Mouse (Mus musculus): ENCODE data around the gene Zbtb17.

Zbtb17 gene

DNA sequence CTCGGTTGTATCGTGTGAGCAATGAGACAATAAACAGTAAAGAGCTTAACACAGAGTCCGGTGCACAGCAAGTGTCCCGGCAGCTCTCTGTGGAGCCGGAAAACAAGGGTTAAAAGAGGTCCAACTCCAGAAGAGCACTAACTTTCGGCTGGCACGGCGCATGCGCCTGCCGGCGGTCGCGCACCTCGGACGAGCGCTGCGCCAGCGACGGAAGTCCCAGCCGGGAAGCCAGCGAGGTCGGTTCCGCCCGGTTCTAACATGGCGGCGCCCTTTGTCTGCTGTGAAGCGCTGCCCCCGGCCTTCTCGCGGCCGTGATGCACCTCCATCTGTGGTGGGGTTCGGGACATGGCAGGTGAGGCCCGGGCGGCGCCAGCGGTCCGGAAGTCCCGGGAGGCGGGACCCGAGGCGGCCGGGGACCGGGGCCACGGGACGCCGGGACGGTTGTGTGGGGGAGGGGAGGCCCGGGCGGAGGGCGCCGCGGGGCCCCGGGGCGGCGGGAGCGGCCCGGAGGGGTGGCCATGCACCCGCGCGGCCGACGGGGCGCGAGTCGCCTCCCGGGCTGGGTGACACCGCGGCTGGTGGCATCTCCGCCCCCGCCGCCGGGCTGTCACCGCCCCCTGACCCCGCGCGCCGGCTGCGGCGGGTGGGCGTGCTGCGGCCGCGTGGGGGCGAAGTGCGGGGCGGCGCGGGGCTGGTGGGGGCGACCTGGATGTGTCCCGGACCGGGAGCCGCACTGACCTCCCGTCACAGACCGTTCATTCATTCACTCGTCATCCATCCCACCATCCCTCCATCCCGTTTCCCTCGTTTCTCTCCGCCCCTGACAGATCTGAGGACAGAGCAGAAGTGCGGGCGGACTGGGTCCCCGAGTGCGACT is at the start of gene Zbtb17:
Gene Zbtb17, plus strand, starts transcription at position 204 of the 877 bp plus-strand sequence.
- peak; percentile 91 for DNase-seq (ENCODE audit: low read depth, low spot score)

GRCm38 (mm10) chr4:141394751-141395150 is 49.7 kb upstream of the Zbtb17 start:
- DNase-seq (ENCODE audit: low read depth, low spot score): no peak

- no peak for DNase-seq (ENCODE audit: low read depth, low spot score)
These were observed 46.6 kb upstream of the Zbtb17 start for GRCm38 (mm10) chr4:141397861-141398260.

- peak; percentile 28 for DNase-seq (ENCODE audit: low read depth, low spot score)
These were observed 45.9 kb upstream of the Zbtb17 start, which contains the start of gene Clcnka for GRCm38 (mm10) chr4:141398545-141398944. TSS of gene Clcnka (minus strand) at chr4:141398724.

DNA sequence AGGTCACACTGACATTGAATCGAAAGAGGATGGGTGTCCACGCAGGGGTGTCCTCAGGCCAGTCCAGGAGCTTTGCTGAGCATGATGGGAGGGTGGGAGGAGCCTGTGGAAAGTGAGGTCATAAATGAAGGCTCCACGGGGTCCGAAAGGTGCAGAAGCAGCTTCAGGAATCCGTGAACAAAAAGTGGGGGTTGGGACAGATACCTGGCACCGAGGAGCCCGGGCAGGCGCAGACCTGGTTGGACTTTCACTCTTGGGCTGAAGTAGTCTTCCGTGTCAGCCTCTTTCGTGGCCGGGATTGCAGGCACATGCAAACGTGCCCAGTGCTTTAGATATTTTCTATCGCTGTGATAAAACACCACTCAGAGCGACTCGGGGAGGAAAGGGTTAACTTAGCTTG is 44.3 kb upstream of the Zbtb17 start:
- no peak for DNase-seq (ENCODE audit: low read depth, low spot score)

- DNase-seq (ENCODE audit: low read depth, low spot score): peak; percentile 81
These were observed 39.7 kb upstream of the Zbtb17 start for GRCm38 (mm10) chr4:141404518-141405313.

- DNase-seq (ENCODE audit: low read depth, low spot score): no peak
These were observed 39.2 kb upstream of the Zbtb17 start for GRCm38 (mm10) chr4:141405314-141405622.

DNA sequence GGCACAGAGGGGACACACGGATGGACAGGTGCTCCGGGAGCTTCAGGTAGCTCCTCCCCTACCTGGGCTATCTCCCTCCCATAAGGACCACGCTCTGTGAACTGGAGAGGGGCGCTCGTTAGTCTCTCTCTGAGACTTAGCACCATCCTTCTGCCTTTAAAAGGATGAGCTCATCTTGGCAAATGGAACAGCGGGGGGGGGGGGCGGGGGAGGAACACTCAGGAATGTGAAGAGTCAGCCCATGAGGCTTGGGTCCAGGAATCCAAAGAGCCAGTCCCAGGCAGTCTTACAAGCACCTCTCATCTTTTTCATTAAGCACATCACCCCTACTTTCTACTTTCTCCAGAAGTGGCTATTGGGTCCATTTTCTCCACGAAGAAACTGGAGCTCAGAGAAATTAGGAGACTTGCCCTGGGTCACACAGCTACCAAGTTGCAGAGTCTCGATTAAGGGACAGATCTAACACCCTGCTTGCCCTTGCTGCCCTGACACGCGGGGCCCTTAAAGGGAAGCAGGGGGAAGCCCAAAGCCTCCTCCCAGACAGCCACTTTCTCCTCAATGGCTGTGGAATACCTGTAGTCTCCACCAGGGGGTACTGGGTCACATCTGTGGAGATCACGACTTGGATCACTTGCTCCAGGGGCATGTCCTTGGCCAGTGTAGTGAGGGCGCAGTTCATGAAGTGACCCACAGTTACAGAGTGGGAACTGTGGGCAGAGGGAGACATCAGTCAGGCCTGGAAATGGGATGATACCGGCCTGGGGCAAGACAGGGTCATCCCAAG is 37.7 kb upstream of the Zbtb17 start:
- no peak for DNase-seq (ENCODE audit: low read depth, low spot score)

DNA sequence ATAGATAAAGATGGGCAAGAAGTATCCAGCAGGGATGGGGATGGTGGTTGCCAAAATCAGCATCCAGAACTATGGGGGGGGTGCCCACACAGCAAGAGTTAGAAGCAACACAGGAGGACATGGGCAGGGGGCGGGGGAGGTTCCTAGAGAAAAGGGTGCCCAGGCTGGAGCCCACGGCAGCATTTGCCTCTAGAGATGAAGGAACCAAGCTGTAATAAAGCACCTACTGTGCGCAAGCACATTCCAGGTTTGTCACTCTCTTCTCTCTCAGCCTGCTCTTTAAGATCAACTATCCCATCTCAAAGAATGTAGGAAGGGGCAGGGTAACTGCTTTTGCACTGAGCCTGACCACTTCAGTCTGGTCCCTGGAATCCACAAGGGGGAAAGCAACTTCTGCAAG is 35.9 kb upstream of the Zbtb17 start:
- DNase-seq (ENCODE audit: low read depth, low spot score): no peak

- no peak for DNase-seq (ENCODE audit: low read depth, low spot score)
These were observed 32.9 kb upstream of the Zbtb17 start for GRCm38 (mm10) chr4:141411430-141411992.

GRCm38 (mm10) chr4:141415924-141416323 is 28.5 kb upstream of the Zbtb17 start, which contains the start of gene Clcnkb:
TSS of gene Clcnkb (minus strand) at chr4:141416014.
- no peak for DNase-seq (ENCODE audit: low read depth, low spot score)

GRCm38 (mm10) chr4:141419398-141420191 is 24.9 kb upstream of the Zbtb17 start:
- DNase-seq (ENCODE audit: low read depth, low spot score): no peak

GRCm38 (mm10) chr4:141420192-141420829 is 24.1 kb upstream of the Zbtb17 start, which contains the start of gene Hspb7:
TSS of gene Hspb7 (plus strand) at chr4:141420779.
- no peak for DNase-seq (ENCODE audit: low read depth, low spot score)

DNA sequence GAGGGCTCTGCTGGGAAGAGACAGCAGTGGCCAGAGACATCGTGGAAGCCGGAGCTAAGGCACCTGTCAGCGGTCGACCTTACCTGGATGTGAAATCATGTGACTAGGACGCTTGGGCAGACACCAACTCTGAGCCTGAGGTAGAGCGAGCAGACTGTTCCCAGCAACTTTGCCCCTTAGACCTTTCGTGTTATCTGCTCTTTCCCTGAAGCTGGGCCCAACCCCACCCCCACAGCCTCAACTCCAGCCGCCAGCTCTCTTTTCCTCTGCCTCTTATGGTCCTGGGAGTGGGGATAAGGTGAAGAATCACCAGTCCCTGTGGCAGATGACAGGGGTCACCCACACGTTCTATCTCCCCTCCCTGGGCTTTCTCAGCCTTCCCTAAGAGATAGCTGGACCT is 23.6 kb upstream of the Zbtb17 start:
- DNase-seq (ENCODE audit: low read depth, low spot score): no peak

- DNase-seq (ENCODE audit: low read depth, low spot score): no peak
These were observed 23.0 kb upstream of the Zbtb17 start for GRCm38 (mm10) chr4:141421423-141421822.

- no peak for DNase-seq (ENCODE audit: low read depth, low spot score)
These were observed 21.6 kb upstream of the Zbtb17 start for GRCm38 (mm10) chr4:141422841-141423240.

DNA sequence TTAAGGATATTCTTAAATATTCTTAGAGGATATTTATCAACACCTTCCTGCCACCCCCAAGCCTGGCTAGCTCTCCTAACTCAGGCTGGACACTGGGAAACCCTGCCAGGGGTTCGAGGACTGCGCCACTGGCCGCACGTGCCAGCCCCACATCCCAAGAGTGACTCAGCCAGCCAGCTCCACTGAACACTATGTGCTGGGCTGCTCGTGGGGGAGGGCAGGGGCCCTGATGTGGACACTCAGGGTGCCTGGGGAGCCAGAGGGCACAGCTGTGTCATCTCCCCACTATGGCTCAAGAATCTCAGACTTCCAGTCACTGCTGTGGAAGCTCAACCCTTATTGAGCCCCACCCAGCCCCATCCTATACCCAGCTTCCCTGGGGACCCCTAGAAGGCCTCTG is 21.2 kb upstream of the Zbtb17 start:
- DNase-seq (ENCODE audit: low read depth, low spot score): no peak

- DNase-seq (ENCODE audit: low read depth, low spot score): no peak
These were observed 20.6 kb upstream of the Zbtb17 start for GRCm38 (mm10) chr4:141423691-141424431.

Data from forelimb bud, embryonic 11.5 days (tissue).